Mouse (Mus musculus) stomach, postnatal 0 days (tissue): ENCODE measurements around the gene Lhx4.

Experiments used
- CTCF ChIP-seq: IDR thresholded peaks from 2 replicates; pipeline ENCODE4 v1.5.1; 2016; ENCODE audit warnings: antibody characterized with exemption, low read depth, mild to moderate bottlenecking, moderate library complexity
- EP300 ChIP-seq: optimal IDR thresholded peaks from 2 replicates; pipeline ENCODE3; 2016; ENCODE audit warnings: antibody characterized with exemption

GRCm38 (mm10) chr1:155698373-155699159 lies 52.9 kb downstream of the Lhx4 start:
- TF ChIP-seq CTCF: no peak
- TF ChIP-seq EP300: no peak
